8 mouse cellular contexts compared by ENCODE assay signal in genomic region chr10:121432635-121433280, GRCm38 (mm10). TPM values are rescaled to one million over a fixed set of nuclear protein-coding genes. Genes with fewer than 3 reads are reported as not detected.
DNase-seq lines count a peak whose midpoint lies in the region; ATAC-seq and TF ChIP-seq lines count a peak whose summit lies in the region.

No protein-coding gene starts in this region.

- H3K4me1 ChIP-seq in lung, embryonic 14.5 days (ENCODE audit: insufficient read depth) = peaks cover 65% of the 10 kb centered on the region
- peaks cover 92% of the 10 kb centered on the region for H3K4me1 ChIP-seq in heart, embryonic 12.5 days (replicated peaks)
- H3K4me1 ChIP-seq in liver, embryonic 15.5 days (replicated peaks) = peaks cover 79% of the 10 kb centered on the region

- H3K27me3 ChIP-seq in lung, embryonic 14.5 days (ENCODE audit: insufficient read depth, low read length) = no peaks in the 10 kb centered on the region
- H3K27me3 ChIP-seq in heart, embryonic 12.5 days (replicated peaks) = no peaks in the 10 kb centered on the region
- no peaks in the 10 kb centered on the region for H3K27me3 ChIP-seq in liver, embryonic 15.5 days

- no peaks in the 10 kb centered on the region for H3K36me3 ChIP-seq in lung, embryonic 14.5 days (ENCODE audit: insufficient read depth)
- H3K36me3 ChIP-seq in heart, embryonic 12.5 days = no peaks in the 10 kb centered on the region
- no peaks in the 10 kb centered on the region for H3K36me3 ChIP-seq in liver, embryonic 15.5 days (replicated peaks)

- TF ChIP-seq CTCF in lung, embryonic 14.5 days (IDR thresholded peaks at IDR 0.05; ENCODE audit: low read depth) = no peak

- no peak overlapping the region for H3K4me3 ChIP-seq in lung, embryonic 14.5 days (ENCODE audit: low read depth, low read length)
- no peak overlapping the region for H3K4me3 ChIP-seq in heart, embryonic 12.5 days
- peak overlapping the region; percentile 17 for H3K4me3 ChIP-seq in liver, embryonic 15.5 days (replicated peaks)

- peak overlapping the region; percentile 26 for H3K9ac ChIP-seq in lung, embryonic 14.5 days
- H3K9ac ChIP-seq in heart, embryonic 12.5 days = peak overlapping the region; percentile 59
- H3K9ac ChIP-seq in liver, embryonic 15.5 days = peak overlapping the region; percentile 22; the same call in 1 of the 2 replicates

- ATAC-seq in lung, embryonic 14.5 days (ENCODE audit: insufficient read depth) = no peak
- no peak for ATAC-seq in heart, embryonic 12.5 days (ENCODE audit: insufficient number of reproducible peaks, low FRiP score)
- ATAC-seq in liver, embryonic 15.5 days (ENCODE audit: insufficient read depth) = peak; percentile 26; the same call in 1 of the 2 replicates

- peak; percentile 50 for DNase-seq in lung, embryonic 14.5 days
- no peak for DNase-seq in lung, postnatal 14 days
- peak; percentile 65 to 72 for DNase-seq in cerebellum, postnatal 10 days
- no peak for DNase-seq in ovary, postnatal 36 days (ENCODE audit: low spot score)
- no peak for DNase-seq in testis, postnatal 14 days (ENCODE audit: low spot score)
- no peak for DNase-seq in layer of hippocampus, postnatal 25 days (ENCODE audit: extremely low spot score in 1 of 2, low spot score in 1 of 2)

- peak overlapping the region; percentile 88 for H3K27ac ChIP-seq in lung, embryonic 14.5 days (ENCODE audit: low read depth)
- peak overlapping the region; percentile 97 for H3K27ac ChIP-seq in heart, embryonic 12.5 days (ENCODE audit: poor library complexity, severe bottlenecking)
- peak overlapping the region; percentile 71 for H3K27ac ChIP-seq in liver, embryonic 15.5 days (replicated peaks)

- 31% methylated on average over 16 of the region's 16 CpGs for WGBS in lung, embryonic 14.5 days
- 20% methylated on average over 16 of the region's 16 CpGs for WGBS in heart, embryonic 12.5 days
- 16% methylated on average over 16 of the region's 16 CpGs for WGBS in liver, embryonic 15.5 days (ENCODE audit: insufficient replicate concordance)

- peak overlapping the region; percentile 43 for H3K4me2 ChIP-seq in lung, embryonic 14.5 days
- peak overlapping the region; percentile 50 for H3K4me2 ChIP-seq in heart, embryonic 12.5 days
- H3K4me2 ChIP-seq in liver, embryonic 15.5 days = peak overlapping the region; percentile 60

- no peaks in the 10 kb centered on the region for H3K9me3 ChIP-seq in lung, embryonic 14.5 days (ENCODE audit: low read depth, low read length)
- H3K9me3 ChIP-seq in heart, embryonic 12.5 days (replicated peaks) = no peaks in the 10 kb centered on the region
- H3K9me3 ChIP-seq in liver, embryonic 15.5 days (replicated peaks) = no peaks in the 10 kb centered on the region

RNA-seq across cellular contexts. Expression of gene Rassf3, which starts 43.4 kb away (rescaled TPM):
- polyA plus RNA-seq in lung, embryonic 14.5 days (2014; fragmentation: Nextera tagmentation; extraction: Ambion mirVana) = 19.8 and 21.0 TPM in 2 replicates
- 27.0 and 28.1 TPM in 2 replicates for polyA plus RNA-seq in heart, embryonic 12.5 days (2016; fragmentation: Nextera tagmentation; extraction: Ambion mirVana)
- polyA plus RNA-seq in liver, embryonic 15.5 days (2015; fragmentation: Nextera tagmentation; extraction: Ambion mirVana) = 11.3 and 11.9 TPM in 2 replicates
- 10 to 100 TPM in 1 of 2 experiments, 1 to 10 TPM in 1; 7.6 to 10.4 TPM for total RNA-seq in layer of hippocampus, postnatal 25 days (2021)

Comparison
In these comparisons a context has a peak if more than half of its experiments do, and no peak if none do; other contexts are left out.
1. DNase-seq: peak in lung, embryonic 14.5 days (single experiment) and cerebellum, postnatal 10 days (2 of 2); none in lung, postnatal 14 days (single experiment), ovary, postnatal 36 days (single experiment), testis, postnatal 14 days (single experiment) and layer of hippocampus, postnatal 25 days (0 of 2).
2. Peak in every context shown above with its lines, with median percentiles within 50 percentile points of each other: H3K27ac ChIP-seq, H3K4me2 ChIP-seq and H3K9ac ChIP-seq.